Mouse (Mus musculus): ENCODE results near the gene Ptprcap.

Ptprcap gene

GRCm38 (mm10) chr19:4196048-4196447 is 42.6 kb downstream of the Ptprcap start:
- no peak for DNase-seq

DNA sequence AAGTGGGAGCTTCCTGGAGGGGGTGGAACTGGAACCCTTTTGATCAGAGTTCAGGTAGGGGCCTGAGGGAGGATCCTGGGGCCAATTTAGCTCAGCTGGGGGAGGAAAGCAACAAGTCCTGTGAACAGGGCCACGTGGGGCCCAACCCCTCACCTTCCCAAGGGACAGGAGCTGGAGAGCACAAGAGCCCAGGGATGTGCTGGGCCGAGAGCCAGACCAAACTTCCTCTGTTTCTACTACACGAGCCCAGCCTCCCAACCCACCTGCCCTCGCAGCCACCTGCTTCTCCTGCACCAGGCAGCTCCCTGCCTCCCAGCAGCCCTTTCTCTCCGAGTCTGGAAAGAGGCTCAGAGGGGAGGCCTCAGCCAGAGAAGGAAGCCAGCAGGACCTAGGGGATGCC is 43.1 kb downstream of the Ptprcap start:
- DNase-seq: peak in 1 of 2 experiments; percentile 47

DNA sequence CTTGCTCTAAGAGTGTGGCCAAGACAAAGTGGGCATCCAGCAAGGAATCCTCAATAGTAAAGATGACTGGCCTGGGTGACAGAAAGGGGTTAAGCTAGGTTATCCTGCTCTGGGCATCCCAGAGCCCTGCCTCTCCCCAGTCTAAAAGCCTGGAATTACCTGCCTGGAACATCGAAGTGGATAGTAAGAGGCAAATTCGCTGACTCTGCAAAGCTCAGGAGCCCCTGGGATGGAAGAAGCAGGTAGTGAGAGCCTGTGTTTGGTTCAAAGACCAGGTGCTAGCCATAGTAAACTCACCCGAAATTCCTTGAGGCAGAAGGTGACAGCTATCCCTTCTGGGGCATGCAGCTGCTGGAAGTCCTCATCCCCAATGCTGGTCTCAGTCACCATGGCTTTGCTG is 43.8 kb downstream of the Ptprcap start:
- DNase-seq: no peak

DNA sequence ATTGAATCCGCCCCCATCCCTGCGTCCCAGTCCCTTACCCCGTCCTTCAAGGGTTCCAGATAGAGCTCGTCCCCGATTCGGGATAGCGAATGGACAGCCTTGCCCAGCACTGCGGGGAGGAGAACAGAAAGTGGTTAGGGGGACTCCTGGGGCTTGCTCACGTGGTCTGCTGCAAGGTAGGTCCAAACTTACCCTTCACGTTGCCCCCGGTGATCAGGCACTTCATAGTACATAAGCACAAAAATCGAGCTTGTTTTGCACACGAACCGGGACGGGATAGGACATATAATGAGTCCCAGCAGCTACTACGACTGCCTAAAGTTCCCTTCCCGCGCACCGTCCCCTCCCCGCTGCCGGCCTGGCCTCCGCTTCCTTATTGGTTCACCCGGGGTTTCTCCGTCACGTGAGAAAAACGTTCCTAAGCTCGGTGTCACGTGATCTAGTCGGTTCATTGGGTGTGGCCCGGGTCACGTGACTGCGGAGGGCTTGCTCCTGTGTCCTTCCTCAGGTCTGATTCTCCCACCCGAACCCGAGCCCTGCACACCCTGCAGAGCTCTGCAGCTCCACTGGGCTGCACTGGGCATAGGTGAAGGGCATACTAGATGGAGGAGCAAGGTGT is 48.0 kb downstream of the Ptprcap start, which contains the start of gene Rad9a:
Gene Rad9a (minus strand): TSS at position 372 of the 619 bp plus-strand sequence.
- DNase-seq: peak; percentile 99

- no peak for DNase-seq
Measured at GRCm38 (mm10) chr19:4202149-4202548, 48.7 kb downstream of the Ptprcap start.

- no peak for DNase-seq
Measured at GRCm38 (mm10) chr19:4203148-4203547, 49.7 kb downstream of the Ptprcap start.

DNA sequence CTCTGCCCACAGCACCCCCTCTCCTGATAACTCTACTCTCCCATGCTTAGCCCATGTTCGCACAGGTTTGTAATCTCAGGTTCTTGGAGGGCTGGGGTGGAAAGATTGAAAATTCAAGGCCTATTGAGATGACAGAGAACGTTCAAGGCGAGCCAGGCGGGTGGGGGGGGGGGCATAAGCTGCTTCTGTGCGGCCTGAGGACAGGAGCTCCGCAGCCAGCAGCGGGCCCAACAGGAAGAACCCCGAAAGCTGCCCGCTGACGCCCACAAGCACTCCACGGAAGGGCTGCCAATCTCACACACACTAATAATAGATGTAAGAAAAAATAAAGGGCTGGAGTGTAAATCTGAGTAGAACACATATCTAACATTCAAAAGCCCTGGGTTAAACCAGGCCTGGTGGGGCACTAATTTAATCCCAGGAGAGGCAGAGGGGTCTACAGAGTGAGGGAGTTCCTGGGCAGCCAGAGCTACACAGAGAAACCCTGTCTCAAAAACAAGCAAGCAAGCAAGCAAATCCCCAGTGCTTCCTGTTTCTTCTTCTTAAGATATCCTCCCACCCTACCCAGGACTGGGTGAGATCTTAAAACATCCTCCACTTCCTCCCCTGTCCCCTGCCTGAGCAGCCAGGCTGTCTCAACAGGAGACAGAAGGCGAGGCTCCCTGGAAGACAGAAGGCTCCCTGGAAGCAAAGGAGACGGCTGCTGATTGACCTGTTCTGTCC is 50.4 kb downstream of the Ptprcap start:
- DNase-seq: peak in 1 of 2 experiments; percentile 27

DNA sequence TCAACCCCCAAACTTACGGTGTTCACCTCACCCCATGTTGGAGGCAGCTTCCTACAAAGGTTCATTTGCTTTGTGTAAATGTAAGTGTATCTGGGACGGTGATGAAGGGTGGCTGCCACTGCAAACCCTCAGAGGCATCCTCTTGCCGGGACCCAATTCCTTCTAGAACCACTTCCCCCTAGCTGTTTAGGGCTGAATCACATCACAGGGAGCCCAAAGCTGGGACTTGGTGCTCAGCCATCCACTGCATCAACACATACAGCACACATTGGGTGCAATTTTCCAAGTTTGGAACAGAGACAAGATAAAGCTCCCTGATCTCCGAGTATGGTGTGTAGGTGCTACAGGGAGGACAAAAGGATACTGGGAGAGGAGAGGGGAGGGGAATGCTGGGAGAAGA is 51.5 kb downstream of the Ptprcap start:
- DNase-seq: no peak

Data from kidney, postnatal 36 days (tissue).